ENCODE assay signal across 11 mouse cellular contexts in genomic region chr1:88668846-88669810, GRCm38 (mm10). TPM values are rescaled to one million over a fixed set of nuclear protein-coding genes. Genes with fewer than 3 reads are reported as not detected.
DNase-seq lines count a peak whose midpoint lies in the region; ATAC-seq and TF ChIP-seq lines count a peak whose summit lies in the region.
"Had no signal": no experiment of that assay in that cellular context is flagged by ENCODE, and none has a peak within 500 bp of the region (broad histone marks: within the 10 kb centered on the region; RNA-seq: fewer than 3 reads in every experiment).

No protein-coding gene starts in this region.

- DNase-seq in hindbrain, embryonic 10.5 days (ENCODE audit: low spot score): peak; percentile 43
- DNase-seq in hindbrain, postnatal 0 days (ENCODE audit: low spot score): no peak
- DNase-seq in embryo, embryonic 11 days: peak; percentile 64
- DNase-seq in neural tube, embryonic 11.5 days (ENCODE audit: low spot score): peak; percentile 43
- no peak for DNase-seq in frontal cortex, postnatal 36 days (ENCODE audit: low spot score in 2 of 2)
- no peak for DNase-seq in thymus, postnatal 25 days
- DNase-seq in lung, adult 2 months: no peak
- DNase-seq: kidney, adult 11 months; liver, postnatal 0 days had no signal

- H3K4me2 ChIP-seq in hindbrain, postnatal 0 days (ENCODE audit: low read depth, low read length): no peak overlapping the region
- peak overlapping the region; percentile 10; the same call in 1 of the 2 replicates for H3K4me2 ChIP-seq in hindbrain, embryonic 13.5 days
- no peak overlapping the region for H3K4me2 ChIP-seq in neural tube, embryonic 11.5 days (ENCODE audit: low read depth)
- H3K4me2 ChIP-seq: embryonic facial prominence, embryonic 13.5 days had no signal

- H3K4me1 ChIP-seq in hindbrain, embryonic 10.5 days (replicated peaks): peaks cover 48% of the 10 kb centered on the region
- peaks cover 6% of the 10 kb centered on the region; the same call in 1 of the 2 replicates for H3K4me1 ChIP-seq in hindbrain, postnatal 0 days (ENCODE audit: insufficient read depth, low read length)
- peaks cover 22% of the 10 kb centered on the region for H3K4me1 ChIP-seq in hindbrain, embryonic 13.5 days (replicated peaks)
- peaks cover 4% of the 10 kb centered on the region for H3K4me1 ChIP-seq in neural tube, embryonic 11.5 days (ENCODE audit: control insufficient read depth, insufficient read depth, low read length)
- no peaks in the 10 kb centered on the region for H3K4me1 ChIP-seq in lung, adult 2 months (ENCODE audit: control insufficient read depth, insufficient read depth, low read length)
- H3K4me1 ChIP-seq: embryonic facial prominence, embryonic 13.5 days had no signal

- 6% methylated on average over 14 of the region's 14 CpGs for WGBS in hindbrain, embryonic 10.5 days
- whole genome bisulfite sequencing in hindbrain, postnatal 0 days: 19% methylated on average over 14 of the region's 14 CpGs
- 9% methylated on average over 14 of the region's 14 CpGs for WGBS in hindbrain, embryonic 13.5 days
- WGBS in neural tube, embryonic 11.5 days: 11% methylated on average over 14 of the region's 14 CpGs
- 82% methylated on average over 14 of the region's 14 CpGs for WGBS in lung, adult 2 months

- peaks cover 13% of the 10 kb centered on the region for H3K27me3 ChIP-seq in hindbrain, embryonic 10.5 days (ENCODE audit: insufficient read depth, poor library complexity, severe bottlenecking)
- H3K27me3 ChIP-seq in hindbrain, postnatal 0 days (ENCODE audit: insufficient read depth, low read length): no peaks in the 10 kb centered on the region
- H3K27me3 ChIP-seq in hindbrain, embryonic 13.5 days: peaks cover 8% of the 10 kb centered on the region; the same call in 1 of the 2 replicates
- no peaks in the 10 kb centered on the region for H3K27me3 ChIP-seq in neural tube, embryonic 11.5 days (ENCODE audit: control insufficient read depth, insufficient read depth, low read length)

- no peaks in the 10 kb centered on the region for H3K36me3 ChIP-seq in hindbrain, embryonic 10.5 days
- H3K36me3 ChIP-seq in hindbrain, postnatal 0 days (ENCODE audit: insufficient read depth, low read length): no peaks in the 10 kb centered on the region
- no peaks in the 10 kb centered on the region for H3K36me3 ChIP-seq in hindbrain, embryonic 13.5 days
- no peaks in the 10 kb centered on the region for H3K36me3 ChIP-seq in neural tube, embryonic 11.5 days (ENCODE audit: control insufficient read depth, insufficient read depth, low read length)
- H3K36me3 ChIP-seq: embryonic facial prominence, embryonic 13.5 days had no signal

- TF ChIP-seq POLR2A in lung, adult 2 months (IDR thresholded peaks at IDR 0.05; ENCODE audit: borderline replicate concordance, extremely low read depth, low read depth, low read length): no peak

- ATAC-seq in hindbrain, postnatal 0 days: no peak
- ATAC-seq in hindbrain, embryonic 13.5 days (ENCODE audit: low FRiP score): peak; percentile 43; the same call in 1 of the 2 replicates
- peak; percentile 60 for ATAC-seq in neural tube, embryonic 11.5 days (ENCODE audit: insufficient read depth, low FRiP score, low TSS enrichment)
- ATAC-seq: liver, postnatal 0 days had no signal

- peak overlapping the region; percentile 86 for H3K27ac ChIP-seq in hindbrain, embryonic 10.5 days
- no peak overlapping the region for H3K27ac ChIP-seq in hindbrain, postnatal 0 days
- H3K27ac ChIP-seq in hindbrain, embryonic 13.5 days: peak overlapping the region; percentile 25; the same call in 1 of the 2 replicates
- H3K27ac ChIP-seq in neural tube, embryonic 11.5 days (ENCODE audit: low read depth, low read length): no peak overlapping the region; the same call in 1 of the 2 replicates
- H3K27ac ChIP-seq: embryonic facial prominence, embryonic 13.5 days had no signal

- no peaks in the 10 kb centered on the region for H3K9me3 ChIP-seq in hindbrain, embryonic 10.5 days
- H3K9me3 ChIP-seq in hindbrain, postnatal 0 days (ENCODE audit: low read length): no peaks in the 10 kb centered on the region
- no peaks in the 10 kb centered on the region for H3K9me3 ChIP-seq in hindbrain, embryonic 13.5 days
- H3K9me3 ChIP-seq in neural tube, embryonic 11.5 days (ENCODE audit: control insufficient read depth, low read length): no peaks in the 10 kb centered on the region
- H3K9me3 ChIP-seq: embryonic facial prominence, embryonic 13.5 days had no signal

- H3K4me3 ChIP-seq in hindbrain, embryonic 10.5 days: peak overlapping the region; percentile 37
- H3K4me3 ChIP-seq in hindbrain, postnatal 0 days (ENCODE audit: low read length): no peak overlapping the region
- no peak overlapping the region for H3K4me3 ChIP-seq in hindbrain, embryonic 13.5 days
- no peak overlapping the region for H3K4me3 ChIP-seq in neural tube, embryonic 11.5 days (ENCODE audit: low read depth, low read length)
- H3K4me3 ChIP-seq in lung, adult 2 months (replicated peaks; ENCODE audit: extremely low read depth, low read depth, low read length): no peak overlapping the region
- H3K4me3 ChIP-seq: embryonic facial prominence, embryonic 13.5 days had no signal

- H3K9ac ChIP-seq in hindbrain, postnatal 0 days (replicated peaks; ENCODE audit: low read length): no peak overlapping the region
- no peak overlapping the region for H3K9ac ChIP-seq in hindbrain, embryonic 13.5 days
- H3K9ac ChIP-seq in neural tube, embryonic 11.5 days (ENCODE audit: low read length): no peak overlapping the region
- H3K9ac ChIP-seq: embryonic facial prominence, embryonic 13.5 days; liver, postnatal 0 days had no signal

- no peak for TF ChIP-seq CTCF in hindbrain, postnatal 0 days (IDR thresholded peaks at IDR 0.05; ENCODE audit: low read depth)
- TF ChIP-seq CTCF in lung, adult 2 months (IDR thresholded peaks at IDR 0.05; ENCODE audit: insufficient read depth, low read length): no peak

RNA-seq across cellular contexts. Expression of gene Arl4c, which starts 32.9 kb away (rescaled TPM):
- polyA plus RNA-seq in hindbrain, embryonic 10.5 days (2016; fragmentation: Nextera tagmentation; extraction: Ambion mirVana): 18.5 and 22.2 TPM in 2 replicates
- total RNA-seq in hindbrain, postnatal 0 days (2014; rRNA removed): 69.3 and 83.8 TPM in 2 replicates
- polyA plus RNA-seq in hindbrain, postnatal 0 days (2015; fragmentation: Nextera tagmentation; extraction: Ambion mirVana): 33.4 and 34.7 TPM in 2 replicates
- polyA plus RNA-seq in hindbrain, embryonic 13.5 days (2015; fragmentation: Nextera tagmentation; extraction: Ambion mirVana): 41.3 and 42.8 TPM in 2 replicates
- polyA plus RNA-seq in neural tube, embryonic 11.5 days (2014; fragmentation: Nextera tagmentation; extraction: Ambion mirVana): 10.5 and 11.8 TPM in 2 replicates
- 17.6 and 22.1 TPM in 2 replicates for polyA plus RNA-seq in lung, adult 2 months (2012; rRNA removed)

Comparison
In these comparisons a context has a peak if more than half of its experiments do, and no peak if none do; other contexts are left out.
1. DNase-seq: peak in hindbrain, embryonic 10.5 days (single experiment), embryo, embryonic 11 days (single experiment) and neural tube, embryonic 11.5 days (single experiment); none in hindbrain, postnatal 0 days (single experiment), frontal cortex, postnatal 36 days (0 of 2), thymus, postnatal 25 days (single experiment) and lung, adult 2 months (single experiment).
2. H3K27ac ChIP-seq: peak in hindbrain, embryonic 10.5 days (single experiment) and hindbrain, embryonic 13.5 days (single experiment); none in hindbrain, postnatal 0 days (single experiment) and neural tube, embryonic 11.5 days (single experiment).